Mouse (Mus musculus) forebrain, embryonic 13.5 days (tissue): ENCODE measurements around the gene Tk1. TPM values are rescaled to one million over a fixed set of nuclear protein-coding genes. Genes with fewer than 3 reads are reported as not detected.
"Not testable (repeated sequence)": the region's sequence is repeated elsewhere in the genome, so short reads cannot be mapped to it uniquely, and the experiment has no call there.

Experiments
- ATAC-seq: fragments of 200-750 bp; cut with Nextera tagmentation; 2 replicates; pipeline ENCODE4 v1.8.0; 2017
- H3K27ac ChIP-seq: fragments of 300-500 bp; sonication (generic); 2 replicates; pipeline ENCODE4 v1.5.1; 2015; ENCODE audit warnings: inconsistent platforms, mild to moderate bottlenecking, moderate library complexity
- H3K27me3 ChIP-seq: fragments of 300-500 bp; sonication (generic); 2 replicates; pipeline ENCODE4 v1.6.1; 2015; ENCODE audit warnings: mild to moderate bottlenecking, inconsistent platforms
- H3K36me3 ChIP-seq: fragments of 300-500 bp; sonication (generic); 2 replicates; pipeline ENCODE4 v1.6.1; 2015; ENCODE audit warnings: mild to moderate bottlenecking, inconsistent platforms; ENCODE audit not compliant: poor library complexity, severe bottlenecking
- H3K4me1 ChIP-seq: fragments of 300-500 bp; sonication (generic); 2 replicates; pipeline ENCODE4 v1.6.1; 2015; ENCODE audit warnings: inconsistent platforms
- H3K4me2 ChIP-seq: fragments of 300-500 bp; sonication (generic); 2 replicates; pipeline ENCODE4 v1.6.1; 2015; ENCODE audit warnings: inconsistent platforms, mild to moderate bottlenecking, moderate library complexity
- H3K4me3 ChIP-seq: fragments of 300-500 bp; sonication (generic); 2 replicates; pipeline ENCODE4 v1.5.1; 2015; ENCODE audit warnings: mild to moderate bottlenecking, inconsistent platforms
- H3K9ac ChIP-seq: fragments of 300-500 bp; sonication (generic); 2 replicates; pipeline ENCODE4 v1.6.1; 2015; ENCODE audit warnings: mild to moderate bottlenecking, inconsistent platforms
- H3K9me3 ChIP-seq: fragments of 300-500 bp; sonication (generic); replicated peaks from 2 replicates; pipeline ENCODE4 v1.6.1; 2016; ENCODE audit warnings: inconsistent platforms
- WGBS: fragments of 180-500 bp; shearing (Covaris S2); methylation state at CpG from one replicate; pipeline ENCODE4 v1.1.7; 2015; 5-methylcytosine and 5-hydroxymethylcytosine counted together
- polyA plus RNA-seq: library from polyadenylated mRNA; unstranded; fragments of >200 nt; fragmentation: Nextera tagmentation; extraction: Ambion mirVana; gene quantifications from 2 replicates; pipeline ENCODE4 v1.2.1, GENCODE M21; 2015

The Tk1 gene
- polyA plus RNA-seq, 1 experiment from 2014 or later = 103 TPM

DNA sequence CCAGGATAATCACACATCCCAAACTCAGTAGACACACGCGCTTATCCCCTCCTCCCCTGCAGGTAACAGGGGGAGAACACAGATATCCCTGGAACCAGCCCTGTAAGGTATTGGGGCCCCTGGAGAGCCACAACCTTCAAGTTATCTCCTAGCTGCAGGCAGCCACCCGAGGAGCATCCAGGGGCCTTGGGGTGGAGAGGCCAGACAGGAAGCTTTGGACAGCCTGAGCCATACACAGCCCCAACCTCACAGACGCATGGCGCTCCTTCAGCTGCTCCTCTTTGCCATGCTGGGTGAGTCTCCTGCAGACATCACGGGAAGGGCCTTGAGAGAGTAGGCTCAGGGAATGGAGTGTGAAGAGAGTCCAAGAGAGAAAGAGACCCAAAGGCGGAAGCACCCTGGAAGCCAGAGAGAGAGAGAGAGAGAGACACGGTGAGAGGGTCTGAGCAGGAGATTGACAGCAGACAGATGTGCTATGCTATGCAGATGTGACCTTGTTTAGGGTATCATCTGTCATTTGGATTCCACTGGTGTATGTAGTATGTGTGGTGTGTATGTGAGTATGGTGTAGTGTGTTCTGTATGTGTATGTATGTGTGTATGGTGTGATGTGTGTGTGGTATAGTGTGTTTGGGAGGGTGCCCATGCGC lies 28.3 kb downstream of the Tk1 start, which contains the start of gene 6030468B19Rik:
TSS of gene 6030468B19Rik (plus strand) at position 150 of the 649 bp plus-strand sequence.
- no peak for ATAC-seq
- no peaks in the 10 kb centered on the region for H3K9me3 ChIP-seq
- no peak within 1 kb of the TSS for H3K4me2 ChIP-seq
- 71% methylated on average over 9 of the region's 9 CpGs for WGBS
- peaks cover 2% of the 10 kb centered on the region; the same call in 1 of the 2 replicates for H3K27me3 ChIP-seq
- H3K36me3 ChIP-seq = no peaks in the 10 kb centered on the region
- no peak within 1 kb of the TSS for H3K9ac ChIP-seq
- no peak within 1 kb of the TSS for H3K27ac ChIP-seq
- no peak within 1 kb of the TSS for H3K4me3 ChIP-seq
- H3K4me1 ChIP-seq = no peaks in the 10 kb centered on the region

DNA sequence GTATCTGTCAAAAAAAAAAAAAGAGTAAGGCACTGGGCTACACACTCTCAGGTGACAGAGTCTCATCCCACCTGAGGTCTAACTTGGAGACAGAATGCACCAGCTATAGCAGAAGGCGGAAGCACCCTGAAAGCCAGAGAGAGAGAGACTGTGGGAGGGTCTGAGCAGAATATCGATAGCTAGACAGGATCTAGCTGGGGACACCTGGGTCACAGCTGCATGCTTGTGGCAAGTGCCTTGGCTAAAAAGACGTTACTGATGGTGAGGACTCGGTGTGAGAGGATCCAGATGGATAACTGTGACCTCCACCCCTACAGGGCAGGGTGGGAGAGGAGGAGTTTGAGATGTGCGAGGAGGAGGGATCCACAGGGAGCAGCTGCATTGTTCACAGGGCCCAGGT lies 28.9 kb downstream of the Tk1 start:
- H3K9me3 ChIP-seq = no peaks in the 10 kb centered on the region
- H3K4me2 ChIP-seq = no peak overlapping the region
- WGBS = 50% methylated on average over 5 of the region's 5 CpGs
- H3K4me1 ChIP-seq = no peaks in the 10 kb centered on the region
- H3K27ac ChIP-seq = no peak overlapping the region
- peaks cover 9% of the 10 kb centered on the region for H3K27me3 ChIP-seq
- no peak for ATAC-seq
- no peak overlapping the region for H3K9ac ChIP-seq
- no peak overlapping the region for H3K4me3 ChIP-seq
- H3K36me3 ChIP-seq = no peaks in the 10 kb centered on the region

DNA sequence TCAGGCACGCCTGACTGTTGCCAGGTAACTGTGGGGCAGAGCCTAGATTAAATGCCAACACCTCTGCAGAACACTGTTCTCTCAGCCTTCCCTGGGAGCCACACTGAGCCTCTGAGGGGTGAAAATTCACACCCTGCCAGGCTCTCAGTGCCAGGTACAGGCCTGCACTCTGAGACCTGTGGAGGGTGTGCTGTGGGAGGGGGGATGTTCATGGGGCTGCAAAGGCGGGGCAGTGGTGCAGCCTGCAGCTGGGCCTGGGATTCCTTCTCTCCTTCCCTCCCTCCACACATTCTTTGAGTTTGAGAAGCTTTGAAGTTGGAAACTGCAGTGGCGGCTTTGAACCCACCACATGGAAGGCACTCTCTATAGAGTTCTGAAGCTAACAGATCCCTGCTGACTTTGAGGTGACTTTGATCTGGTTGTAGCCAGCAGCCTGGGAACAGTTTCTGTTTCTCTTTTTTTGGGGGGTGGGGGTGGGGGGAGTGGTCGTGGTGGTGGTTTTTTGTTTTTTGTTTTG lies 31.8 kb downstream of the Tk1 start:
- no peaks in the 10 kb centered on the region for H3K9me3 ChIP-seq
- H3K27ac ChIP-seq = no peak overlapping the region
- ATAC-seq = no peak
- peaks cover 24% of the 10 kb centered on the region for H3K27me3 ChIP-seq
- no peak overlapping the region for H3K4me3 ChIP-seq
- 54% methylated on average over 4 of the region's 4 CpGs for WGBS
- H3K36me3 ChIP-seq = no peaks in the 10 kb centered on the region
- H3K4me2 ChIP-seq = no peak overlapping the region
- peaks cover 6% of the 10 kb centered on the region; the same call in 1 of the 2 replicates for H3K4me1 ChIP-seq
- H3K9ac ChIP-seq = no peak overlapping the region

DNA sequence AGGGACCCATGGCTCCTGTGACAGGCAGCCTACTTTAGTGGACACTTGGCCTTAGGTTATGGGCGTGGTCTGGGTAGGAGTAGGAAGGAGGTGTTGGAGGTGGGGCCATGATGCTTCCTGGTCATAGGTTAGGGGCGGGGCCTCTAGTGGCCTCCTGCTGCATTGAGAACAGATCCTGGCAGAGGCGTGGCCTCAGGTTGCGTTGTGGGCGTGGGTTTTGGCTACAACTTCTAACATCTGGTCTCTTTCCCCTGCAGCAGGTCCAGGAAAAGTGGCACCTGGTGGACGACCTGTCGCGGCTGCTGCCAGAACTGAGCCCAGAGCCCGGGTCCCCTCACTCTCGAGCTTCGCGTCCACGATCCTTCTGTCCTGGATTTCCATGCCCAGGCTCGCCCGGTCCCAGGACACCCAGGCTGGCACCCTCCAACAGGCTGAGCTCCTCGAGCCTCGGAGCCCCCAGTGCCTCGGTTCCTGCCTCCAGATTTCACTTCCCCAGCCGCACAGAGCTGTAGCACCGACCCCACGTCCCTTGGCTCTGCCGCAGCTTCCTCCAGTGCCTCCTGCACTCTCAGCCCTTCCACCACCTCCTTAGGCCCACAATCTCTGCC lies 33.5 kb downstream of the Tk1 start:
- 12% methylated on average over 22 of the region's 22 CpGs for WGBS
- Histone ChIP-seq H3K4me2 (peak overlapping the region; percentile 12; the same call in 1 of the 2 replicates), H3K9me3 (no peaks in the 10 kb centered on the region), H3K27ac (no peak overlapping the region), H3K36me3 (no peaks in the 10 kb centered on the region), H3K9ac (no peak overlapping the region), H3K4me1 (peaks cover 6% of the 10 kb centered on the region; the same call in 1 of the 2 replicates), H3K27me3 (peaks cover 24% of the 10 kb centered on the region), H3K4me3 (no peak overlapping the region)
- no peak for ATAC-seq

DNA sequence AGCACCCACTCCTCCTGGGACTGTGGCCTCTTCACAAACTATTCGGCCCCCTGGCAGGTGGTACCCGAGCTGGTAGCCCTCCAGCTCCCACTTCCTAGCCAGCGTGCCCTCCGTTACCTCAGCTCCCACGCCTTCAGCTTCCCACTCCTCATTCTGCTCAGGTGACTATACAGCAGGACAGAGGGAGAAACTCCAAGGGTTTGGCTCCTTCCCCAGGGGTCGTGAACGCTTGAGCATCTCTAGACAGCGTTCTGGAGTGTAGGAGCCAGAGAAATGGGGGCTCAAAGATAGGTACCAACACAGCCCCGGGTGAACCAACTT lies 34.5 kb downstream of the Tk1 start:
- WGBS = 83% methylated on average over 9 of the region's 9 CpGs
- Histone ChIP-seq H3K4me2 (no peak overlapping the region), H3K4me1 (peaks cover 6% of the 10 kb centered on the region; the same call in 1 of the 2 replicates), H3K9ac (no peak overlapping the region), H3K9me3 (no peaks in the 10 kb centered on the region), H3K36me3 (no peaks in the 10 kb centered on the region), H3K27me3 (peaks cover 24% of the 10 kb centered on the region), H3K4me3 (no peak overlapping the region), H3K27ac (no peak overlapping the region)
- ATAC-seq = no peak

DNA sequence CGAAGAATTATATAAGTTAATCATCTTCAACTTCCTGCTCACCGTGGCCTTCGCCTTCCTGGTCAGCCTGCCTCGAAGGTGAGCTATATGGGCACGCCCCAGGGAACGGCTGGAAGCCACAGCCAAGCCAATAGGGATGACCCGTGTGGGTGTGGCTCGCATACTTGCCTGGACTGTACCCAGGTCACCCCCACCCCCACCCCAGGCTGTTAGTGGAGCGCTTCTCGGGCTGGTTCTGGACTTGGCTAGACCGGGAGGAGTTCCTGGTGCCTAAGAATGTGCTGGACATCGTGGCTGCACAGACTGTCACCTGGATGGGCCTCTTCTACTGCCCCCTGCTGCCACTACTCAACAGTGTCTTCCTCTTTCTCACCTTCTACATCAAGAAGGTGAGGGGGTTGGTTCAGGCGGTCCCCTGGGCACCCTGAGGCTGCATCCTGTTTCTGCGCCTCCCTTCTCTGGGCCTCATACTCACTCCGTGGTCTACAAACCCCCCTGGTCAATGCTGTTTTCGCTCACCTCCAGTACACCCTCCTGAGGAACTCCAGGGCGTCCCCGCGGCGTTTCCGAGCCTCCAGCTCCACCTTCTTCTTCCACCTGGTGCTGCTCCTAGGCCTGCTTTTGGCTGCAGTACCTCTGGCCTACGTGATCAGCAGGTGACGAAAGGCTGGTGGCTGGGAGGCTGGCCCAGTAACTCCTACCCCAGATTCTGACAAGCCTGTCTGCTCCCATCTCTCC lies 35.0 kb downstream of the Tk1 start:
- H3K27ac ChIP-seq = no peak overlapping the region
- peaks cover 6% of the 10 kb centered on the region; the same call in 1 of the 2 replicates for H3K4me1 ChIP-seq
- no peaks in the 10 kb centered on the region for H3K36me3 ChIP-seq
- 38% methylated on average over 22 of the region's 23 CpGs for WGBS
- no peak overlapping the region for H3K9ac ChIP-seq
- ATAC-seq = no peak
- H3K27me3 ChIP-seq = peaks cover 24% of the 10 kb centered on the region
- no peaks in the 10 kb centered on the region for H3K9me3 ChIP-seq
- H3K4me2 ChIP-seq = peak overlapping the region; percentile 40
- no peak overlapping the region for H3K4me3 ChIP-seq

DNA sequence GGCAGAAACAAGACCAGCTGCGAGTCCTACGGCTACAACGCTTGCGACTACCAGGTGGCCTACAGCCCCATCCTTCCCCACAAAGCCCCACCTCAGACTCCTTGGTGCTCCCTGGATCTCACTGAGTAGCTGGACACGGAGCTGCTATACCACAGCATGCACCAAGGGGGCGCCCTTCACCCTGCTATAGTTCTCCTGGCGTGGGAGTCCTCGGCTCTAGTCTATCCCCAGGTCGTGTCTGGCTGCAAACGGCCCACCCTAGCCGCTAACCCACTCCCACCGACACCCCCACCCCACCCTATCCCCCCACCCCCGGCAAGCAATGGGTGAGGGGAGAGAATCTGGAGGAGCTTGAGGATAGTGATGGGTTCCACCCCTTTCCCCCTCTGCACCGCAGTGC lies 35.6 kb downstream of the Tk1 start:
- peak; percentile 19; the same call in 1 of the 2 replicates for ATAC-seq
- peaks cover 24% of the 10 kb centered on the region for H3K27me3 ChIP-seq
- H3K36me3 ChIP-seq = no peaks in the 10 kb centered on the region
- H3K9ac ChIP-seq = no peak overlapping the region
- no peaks in the 10 kb centered on the region for H3K9me3 ChIP-seq
- no peak overlapping the region for H3K27ac ChIP-seq
- WGBS = 4% methylated on average over 14 of the region's 14 CpGs
- peak overlapping the region; percentile 40 for H3K4me2 ChIP-seq
- H3K4me1 ChIP-seq = peaks cover 6% of the 10 kb centered on the region; the same call in 1 of the 2 replicates
- no peak overlapping the region for H3K4me3 ChIP-seq

DNA sequence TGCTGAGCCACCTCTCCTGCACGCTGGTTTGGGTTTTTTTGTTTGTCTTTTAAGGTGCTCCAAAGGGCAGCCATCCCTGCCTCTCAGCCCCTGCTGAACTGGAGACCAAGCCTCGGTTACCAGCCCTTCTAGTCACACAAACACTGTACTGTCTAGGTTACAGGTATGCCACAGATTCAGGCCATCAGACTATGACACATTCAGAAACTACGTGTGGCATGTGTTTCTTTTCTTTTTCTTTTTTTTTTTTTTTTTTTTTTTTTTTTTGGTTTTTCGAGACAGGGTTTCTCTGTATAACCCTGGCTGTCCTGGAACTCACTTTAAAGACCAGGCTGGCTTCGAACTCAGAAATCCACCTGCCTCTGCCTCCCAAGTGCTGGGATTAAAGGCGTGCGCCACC lies 37.4 kb downstream of the Tk1 start:
- H3K4me1 ChIP-seq, H3K9ac ChIP-seq, H3K27ac ChIP-seq, H3K9me3 ChIP-seq, H3K4me2 ChIP-seq, ATAC-seq, H3K4me3 ChIP-seq, H3K36me3 ChIP-seq: not testable (repeated sequence)
- H3K27me3 ChIP-seq = peaks cover 37% of the 10 kb centered on the region
- WGBS = 82% methylated on average over 7 of the region's 7 CpGs

DNA sequence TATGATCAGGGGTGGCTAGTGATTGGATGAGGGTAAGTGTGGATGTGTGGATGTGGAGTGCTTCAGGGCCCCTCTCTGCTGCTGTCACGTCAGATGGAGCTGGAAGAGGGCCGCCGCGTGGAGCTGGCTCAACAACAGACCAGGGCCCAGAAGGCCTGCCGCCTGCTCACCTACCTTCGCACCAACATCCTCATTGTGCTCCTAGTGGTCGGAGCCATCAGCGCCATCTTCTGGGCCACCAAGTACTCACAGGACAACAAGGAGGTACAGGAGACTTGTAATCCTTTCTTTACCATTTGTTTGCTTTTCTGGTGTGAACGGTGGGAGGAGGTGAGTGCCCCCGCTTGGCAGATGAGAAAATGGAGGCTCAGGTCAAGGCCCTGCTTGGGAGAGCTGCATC lies 39.6 kb downstream of the Tk1 start:
- 8% methylated on average over 10 of the region's 10 CpGs for WGBS
- H3K36me3 ChIP-seq = no peaks in the 10 kb centered on the region
- H3K4me3 ChIP-seq = no peak overlapping the region
- ATAC-seq = no peak
- no peak overlapping the region for H3K4me2 ChIP-seq
- H3K4me1 ChIP-seq = peaks cover 14% of the 10 kb centered on the region
- no peak overlapping the region for H3K27ac ChIP-seq
- H3K9me3 ChIP-seq = no peaks in the 10 kb centered on the region
- no peak overlapping the region for H3K9ac ChIP-seq
- peaks cover 44% of the 10 kb centered on the region for H3K27me3 ChIP-seq

DNA sequence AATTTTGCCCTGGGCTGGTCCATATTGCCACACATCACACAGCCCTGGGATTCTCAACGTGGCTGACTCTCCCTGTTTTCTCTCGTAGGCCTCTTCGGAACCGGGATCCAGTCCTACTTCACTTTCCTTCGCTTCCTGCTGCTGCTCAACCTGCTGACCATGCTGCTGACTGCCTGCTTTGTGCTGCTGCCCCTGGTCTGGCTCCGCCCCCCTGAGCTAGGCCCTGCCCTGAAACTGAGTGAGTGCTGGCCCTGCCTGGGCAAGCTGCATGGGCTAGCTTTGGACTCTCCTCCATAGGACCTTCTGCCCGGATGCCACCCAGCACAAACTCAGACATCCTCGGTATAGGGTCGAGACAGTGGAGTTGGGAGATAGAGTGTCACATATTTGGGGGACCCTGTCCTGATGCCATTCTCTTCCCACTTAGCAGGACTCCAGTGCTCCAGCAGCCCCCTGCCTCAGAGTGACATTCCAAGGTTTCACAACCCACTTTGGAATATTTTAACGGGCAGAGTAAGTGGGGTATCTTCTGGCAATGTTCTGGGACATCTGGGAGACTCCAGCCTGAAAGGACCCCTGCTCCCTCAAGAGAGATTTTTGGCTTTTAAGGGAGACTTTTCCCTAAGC lies 42.1 kb downstream of the Tk1 start:
- no peak overlapping the region for H3K27ac ChIP-seq
- peaks cover 59% of the 10 kb centered on the region for H3K27me3 ChIP-seq
- peaks cover 27% of the 10 kb centered on the region for H3K4me1 ChIP-seq
- 37% methylated on average over 10 of the region's 10 CpGs for WGBS
- peak; percentile 13; the same call in 1 of the 2 replicates for ATAC-seq
- H3K4me2 ChIP-seq = peak overlapping the region; percentile 60
- H3K9ac ChIP-seq = no peak overlapping the region
- no peaks in the 10 kb centered on the region for H3K9me3 ChIP-seq
- H3K4me3 ChIP-seq = peak overlapping the region; percentile 30
- no peaks in the 10 kb centered on the region for H3K36me3 ChIP-seq

DNA sequence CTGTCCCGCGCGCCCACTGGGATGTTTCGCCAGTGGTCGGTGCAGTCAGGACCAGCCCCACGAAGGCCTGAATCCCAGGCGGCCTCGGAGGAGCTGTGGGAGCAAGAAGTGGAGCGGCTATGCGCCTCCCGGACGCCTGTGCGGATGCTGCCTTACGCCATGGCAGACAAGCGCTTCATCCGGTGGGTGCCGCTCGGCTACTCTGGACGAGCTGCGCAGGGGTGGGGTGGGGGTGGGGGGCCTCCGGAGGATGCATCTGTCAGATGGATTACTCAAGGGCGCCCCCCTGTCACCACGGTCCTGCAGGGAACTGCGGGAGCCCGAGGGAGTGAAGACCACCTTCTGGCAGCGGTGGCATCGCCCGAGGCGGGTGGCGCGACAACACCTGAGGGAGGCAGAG lies 42.8 kb downstream of the Tk1 start:
- Histone ChIP-seq H3K4me1 (peaks cover 27% of the 10 kb centered on the region), H3K27ac (no peak overlapping the region), H3K36me3 (no peaks in the 10 kb centered on the region), H3K27me3 (peaks cover 64% of the 10 kb centered on the region), H3K4me2 (peak overlapping the region; percentile 60), H3K9ac (peak overlapping the region; percentile 45), H3K9me3 (no peaks in the 10 kb centered on the region), H3K4me3 (peak overlapping the region; percentile 30)
- peak; percentile 44 for ATAC-seq
- WGBS = 4% methylated on average over 31 of the region's 31 CpGs

DNA sequence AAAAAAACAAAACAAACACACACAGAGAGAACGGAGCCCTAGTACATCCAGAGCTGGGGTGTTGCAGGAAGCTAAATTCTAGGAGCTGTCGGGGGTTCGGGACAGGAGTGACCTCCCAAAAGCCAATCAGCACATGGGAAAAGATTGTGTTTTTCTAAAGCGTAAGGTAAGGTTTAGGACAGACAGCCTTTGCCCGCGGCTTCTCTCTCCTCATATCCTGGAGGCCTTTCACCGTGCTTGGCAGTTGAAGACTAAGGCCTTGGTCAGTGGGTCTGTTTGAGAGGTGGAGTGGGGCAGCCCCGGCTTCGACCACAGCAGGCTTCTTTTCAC lies 43.2 kb downstream of the Tk1 start:
- H3K9me3 ChIP-seq = no peaks in the 10 kb centered on the region
- no peaks in the 10 kb centered on the region for H3K36me3 ChIP-seq
- no peak overlapping the region for H3K27ac ChIP-seq
- peaks cover 64% of the 10 kb centered on the region for H3K27me3 ChIP-seq
- peaks cover 27% of the 10 kb centered on the region for H3K4me1 ChIP-seq
- peak overlapping the region; percentile 30 for H3K4me3 ChIP-seq
- H3K4me2 ChIP-seq = peak overlapping the region; percentile 60
- H3K9ac ChIP-seq = peak overlapping the region; percentile 45
- no peak for ATAC-seq
- WGBS = 50% methylated on average over 9 of the region's 9 CpGs
